Mouse (Mus musculus): ENCODE measurements around the gene Tomm20l. TPM values are rescaled to one million over a fixed set of nuclear protein-coding genes. Genes with fewer than 3 reads are reported as not detected.
A peak's percentile ranks its signal among the peaks of the same experiment; 100 is the strongest.

The Tomm20l gene
- polyA plus RNA-seq, 1 experiment = not detected

- no peaks in the 10 kb centered on the region for H3K27me3 ChIP-seq (ENCODE audit: control insufficient read depth, insufficient read depth, insufficient read length)
- peak overlapping the region; percentile 93 for H3K4me2 ChIP-seq (ENCODE audit: low read depth)
- H3K79me2 ChIP-seq (ENCODE audit: control insufficient read depth, insufficient read depth) = peaks cover 58% of the 10 kb centered on the region
- TF ChIP-seq POLR2AphosphoS2 (IDR thresholded peaks at IDR 0.05; ENCODE audit: insufficient read length, low read depth) (no peak), E2F4 (IDR thresholded peaks at IDR 0.05; ENCODE audit: insufficient read depth) (peak; percentile 68), MAX (IDR thresholded peaks at IDR 0.05; ENCODE audit: low read depth) (no peak), CEBPB (IDR thresholded peaks at IDR 0.05; ENCODE audit: insufficient read depth, poor library complexity, severe bottlenecking) (no peak), MYOD1 (IDR thresholded peaks at IDR 0.05; ENCODE audit: control insufficient read depth in 1 of 3, insufficient read length in 2 of 3, low read depth in 2 of 3) (no peak), TCF12 (IDR thresholded peaks at IDR 0.05; ENCODE audit: insufficient read depth, poor library complexity, severe bottlenecking) (no peak), USF1 (IDR thresholded peaks at IDR 0.05; ENCODE audit: low read depth) (no peak), POLR2A (IDR thresholded peaks at IDR 0.05; ENCODE audit: insufficient read length, low read depth) (peak; percentile 54), TCF3 (IDR thresholded peaks at IDR 0.05; ENCODE audit: insufficient read length, low read depth) (no peak)
- peak overlapping the region; percentile 84 for H3K4me3 ChIP-seq
- peaks cover 26% of the 10 kb centered on the region for H3K36me3 ChIP-seq (ENCODE audit: control insufficient read depth, insufficient read depth)
- peak overlapping the region; percentile 39 for H3ac ChIP-seq (ENCODE audit: control insufficient read depth, insufficient read length)
Measured at GRCm38 (mm10) chr12:71136974-71137491, 25.8 kb downstream of the Tomm20l start.

GRCm38 (mm10) chr12:71137686-71138085 lies 26.5 kb downstream of the Tomm20l start:
- H3K27me3 ChIP-seq (ENCODE audit: control insufficient read depth, insufficient read depth, insufficient read length) = no peaks in the 10 kb centered on the region
- H3K4me2 ChIP-seq (ENCODE audit: low read depth) = peak overlapping the region; percentile 93
- H3K79me2 ChIP-seq (ENCODE audit: control insufficient read depth, insufficient read depth) = peaks cover 53% of the 10 kb centered on the region
- TF ChIP-seq POLR2AphosphoS2 (IDR thresholded peaks at IDR 0.05; ENCODE audit: insufficient read length, low read depth) = no peak
- no peak for TF ChIP-seq USF1 (IDR thresholded peaks at IDR 0.05; ENCODE audit: low read depth)
- TF ChIP-seq SRF (IDR thresholded peaks at IDR 0.05; ENCODE audit: control insufficient read depth, insufficient read length, low read depth) = no peak
- no peak for TF ChIP-seq MAX (IDR thresholded peaks at IDR 0.05; ENCODE audit: low read depth)
- no peak for TF ChIP-seq POLR2A (IDR thresholded peaks at IDR 0.05; ENCODE audit: insufficient read length, low read depth)
- no peak for TF ChIP-seq TCF3 (IDR thresholded peaks at IDR 0.05; ENCODE audit: insufficient read length, low read depth)
- no peak for TF ChIP-seq CEBPB (IDR thresholded peaks at IDR 0.05; ENCODE audit: insufficient read depth, poor library complexity, severe bottlenecking)
- TF ChIP-seq MYOD1 (IDR thresholded peaks at IDR 0.05; ENCODE audit: control insufficient read depth in 1 of 3, insufficient read length in 2 of 3, low read depth in 2 of 3) = no peak
- no peak for TF ChIP-seq REST (IDR thresholded peaks at IDR 0.05; ENCODE audit: insufficient read depth, insufficient read length)
- TF ChIP-seq MYOG (IDR thresholded peaks at IDR 0.05; ENCODE audit: control insufficient read depth in 1 of 3, insufficient read depth in 1 of 3, insufficient read length in 2 of 3, low read depth in 2 of 3) = no peak
- no peak for TF ChIP-seq TCF12 (IDR thresholded peaks at IDR 0.05; ENCODE audit: insufficient read depth, poor library complexity, severe bottlenecking)
- TF ChIP-seq E2F4 (IDR thresholded peaks at IDR 0.05; ENCODE audit: insufficient read depth) = no peak
- H3K36me3 ChIP-seq (ENCODE audit: control insufficient read depth, insufficient read depth) = peaks cover 33% of the 10 kb centered on the region
- H3ac ChIP-seq (ENCODE audit: control insufficient read depth, insufficient read length) = peak overlapping the region; percentile 39
- H3K4me3 ChIP-seq = peak overlapping the region; percentile 84

GRCm38 (mm10) chr12:71139258-71139828 lies 28.1 kb downstream of the Tomm20l start:
- Histone ChIP-seq H3K4me2 (ENCODE audit: low read depth) (peak overlapping the region; percentile 93), H3ac (ENCODE audit: control insufficient read depth, insufficient read length) (no peak overlapping the region), H3K79me2 (ENCODE audit: control insufficient read depth, insufficient read depth) (peaks cover 38% of the 10 kb centered on the region), H3K27me3 (ENCODE audit: control insufficient read depth, insufficient read depth, insufficient read length) (no peaks in the 10 kb centered on the region), H3K4me3 (no peak overlapping the region), H3K36me3 (ENCODE audit: control insufficient read depth, insufficient read depth) (peaks cover 27% of the 10 kb centered on the region)
- no peak for TF ChIP-seq MYOG (IDR thresholded peaks at IDR 0.05; ENCODE audit: control insufficient read depth in 1 of 3, insufficient read depth in 1 of 3, insufficient read length in 2 of 3, low read depth in 2 of 3)
- TF ChIP-seq TCF3 (IDR thresholded peaks at IDR 0.05; ENCODE audit: insufficient read length, low read depth) = no peak
- TF ChIP-seq E2F4 (IDR thresholded peaks at IDR 0.05; ENCODE audit: insufficient read depth) = no peak
- no peak for TF ChIP-seq POLR2A (IDR thresholded peaks at IDR 0.05; ENCODE audit: insufficient read length, low read depth)
- TF ChIP-seq USF1 (IDR thresholded peaks at IDR 0.05; ENCODE audit: low read depth) = no peak
- no peak for TF ChIP-seq TCF12 (IDR thresholded peaks at IDR 0.05; ENCODE audit: insufficient read depth, poor library complexity, severe bottlenecking)
- TF ChIP-seq REST (IDR thresholded peaks at IDR 0.05; ENCODE audit: insufficient read depth, insufficient read length) = no peak
- TF ChIP-seq POLR2AphosphoS2 (IDR thresholded peaks at IDR 0.05; ENCODE audit: insufficient read length, low read depth) = no peak
- TF ChIP-seq MYOD1 (IDR thresholded peaks at IDR 0.05; ENCODE audit: control insufficient read depth in 1 of 3, insufficient read length in 2 of 3, low read depth in 2 of 3) = no peak
- no peak for TF ChIP-seq MAX (IDR thresholded peaks at IDR 0.05; ENCODE audit: low read depth)
- no peak for TF ChIP-seq SRF (IDR thresholded peaks at IDR 0.05; ENCODE audit: control insufficient read depth, insufficient read length, low read depth)
- TF ChIP-seq CEBPB (IDR thresholded peaks at IDR 0.05; ENCODE audit: insufficient read depth, poor library complexity, severe bottlenecking) = no peak

GRCm38 (mm10) chr12:71141189-71141588 lies 30.0 kb downstream of the Tomm20l start:
- no peak overlapping the region for H3ac ChIP-seq (ENCODE audit: control insufficient read depth, insufficient read length)
- peaks cover 20% of the 10 kb centered on the region for H3K79me2 ChIP-seq (ENCODE audit: control insufficient read depth, insufficient read depth)
- TF ChIP-seq USF1 (IDR thresholded peaks at IDR 0.05; ENCODE audit: low read depth) = no peak
- no peak for TF ChIP-seq REST (IDR thresholded peaks at IDR 0.05; ENCODE audit: insufficient read depth, insufficient read length)
- TF ChIP-seq E2F4 (IDR thresholded peaks at IDR 0.05; ENCODE audit: insufficient read depth) = no peak
- TF ChIP-seq TCF12 (IDR thresholded peaks at IDR 0.05; ENCODE audit: insufficient read depth, poor library complexity, severe bottlenecking) = no peak
- no peak for TF ChIP-seq TCF3 (IDR thresholded peaks at IDR 0.05; ENCODE audit: insufficient read length, low read depth)
- TF ChIP-seq MAX (IDR thresholded peaks at IDR 0.05; ENCODE audit: low read depth) = no peak
- TF ChIP-seq MYOD1 (IDR thresholded peaks at IDR 0.05; ENCODE audit: control insufficient read depth in 1 of 3, insufficient read length in 2 of 3, low read depth in 2 of 3) = no peak
- H3K27me3 ChIP-seq (ENCODE audit: control insufficient read depth, insufficient read depth, insufficient read length) = no peaks in the 10 kb centered on the region
- peaks cover 24% of the 10 kb centered on the region for H3K36me3 ChIP-seq (ENCODE audit: control insufficient read depth, insufficient read depth)
- no peak overlapping the region for H3K4me3 ChIP-seq
- H3K4me2 ChIP-seq (ENCODE audit: low read depth) = no peak overlapping the region
